Mouse (Mus musculus) hindbrain, postnatal 0 days (tissue): ENCODE results near the gene Hist1h2be. TPM values are rescaled to one million over a fixed set of nuclear protein-coding genes. Genes with fewer than 3 reads are reported as not detected.
"Not testable (repeated sequence)": the region's sequence is repeated elsewhere in the genome, so short reads cannot be mapped to it uniquely, and the experiment has no call there.

Experiments
- ATAC-seq: fragments of 200-750 bp; cut with Nextera tagmentation; 2 replicates; pipeline ENCODE4 v1.8.0; 2017; ENCODE audit warnings: mild to moderate bottlenecking, moderate TSS enrichment, moderate library complexity
- DNase-seq: peaks from one replicate; pipeline ENCODE4 v3.0.0-alpha.2; 2015; ENCODE audit warnings: low spot score
- H3K27ac ChIP-seq: fragments of 300-500 bp; sonication (generic); 2 replicates; pipeline ENCODE4 v1.5.1; 2014; ENCODE audit warnings: mild to moderate bottlenecking
- H3K27me3 ChIP-seq: fragments of 300-500 bp; sonication (generic); 2 replicates; pipeline ENCODE4 v1.6.1; 2014; ENCODE audit warnings: low read length, mixed read lengths; ENCODE audit not compliant: insufficient read depth
- H3K36me3 ChIP-seq: fragments of 300-500 bp; sonication (generic); 2 replicates; pipeline ENCODE4 v1.6.1; 2014; ENCODE audit warnings: low read length, mixed read lengths; ENCODE audit not compliant: insufficient read depth
- H3K4me1 ChIP-seq: fragments of 300-500 bp; sonication (generic); 2 replicates; pipeline ENCODE4 v1.6.1; 2014; ENCODE audit warnings: antibody characterized with exemption, low read length, mixed read lengths; ENCODE audit not compliant: insufficient read depth
- H3K4me2 ChIP-seq: fragments of 300-500 bp; sonication (generic); 2 replicates; pipeline ENCODE4 v1.6.1; 2014; ENCODE audit warnings: low read depth, mild to moderate bottlenecking, low read length, moderate library complexity, mixed read lengths
- H3K4me3 ChIP-seq: fragments of 300-500 bp; sonication (generic); 2 replicates; pipeline ENCODE4 v1.5.1; 2014; ENCODE audit warnings: low read length
- H3K9ac ChIP-seq: fragments of 300-500 bp; sonication (generic); replicated peaks from 2 replicates; pipeline ENCODE4 v1.6.1; 2014; ENCODE audit warnings: mild to moderate bottlenecking, low read length, moderate library complexity, mixed read lengths
- H3K9me3 ChIP-seq: fragments of 300-500 bp; sonication (generic); 2 replicates; pipeline ENCODE4 v1.6.1; 2016; ENCODE audit warnings: low read length, mixed read lengths
- CTCF ChIP-seq: IDR thresholded peaks from 2 replicates; pipeline ENCODE4 v1.5.1; 2016; ENCODE audit warnings: antibody characterized with exemption, control low read depth, low read depth
- WGBS: fragments of 180-500 bp; shearing (Covaris S2); extraction: QIAGEN DNeasy Blood & Tissue Kit; methylation state at CpG from one replicate; pipeline ENCODE4 v1.1.7; 2014; 5-methylcytosine and 5-hydroxymethylcytosine counted together
- polyA plus RNA-seq: library from polyadenylated mRNA; unstranded; fragments of >200 nt; fragmentation: Nextera tagmentation; extraction: Ambion mirVana; gene quantifications from 2 replicates; pipeline ENCODE4 v1.2.1, GENCODE M21; 2015
- total RNA-seq: library from RNA; depleted of rRNA; stranded (reverse); fragments of >200 nt; gene quantifications from 2 replicates; pipeline ENCODE4 v1.2.3, GENCODE M21; 2014

The Hist1h2be gene
- total and polyA plus RNA-seq, 2 experiments from 2014 or later = 0.41 to 304 TPM

- DNase-seq (no peak), ATAC-seq (no peak)
Observed at GRCm38 (mm10) chr13:23592614-23593013, 28.3 kb downstream of the Hist1h2be start.

GRCm38 (mm10) chr13:23591886-23592285, 29.0 kb downstream of the Hist1h2be start:
- 92% methylated on average over 7 of the region's 7 CpGs for WGBS
- not testable (repeated sequence) for H3K27ac ChIP-seq, ATAC-seq

More at GRCm38 (mm10) chr13:23592614-23593013, 28.3 kb downstream of the Hist1h2be start:
- Histone ChIP-seq H3K36me3 (no peaks in the 10 kb centered on the region), H3K9me3 (no peaks in the 10 kb centered on the region), H3K4me3 (no peak overlapping the region), H3K9ac (no peak overlapping the region), H3K27ac (no peak overlapping the region), H3K27me3 (no peaks in the 10 kb centered on the region), H3K4me2 (no peak overlapping the region), H3K4me1 (no peaks in the 10 kb centered on the region)
- WGBS = 63% methylated on average over 7 of the region's 7 CpGs
- no peak for TF ChIP-seq CTCF

DNA sequence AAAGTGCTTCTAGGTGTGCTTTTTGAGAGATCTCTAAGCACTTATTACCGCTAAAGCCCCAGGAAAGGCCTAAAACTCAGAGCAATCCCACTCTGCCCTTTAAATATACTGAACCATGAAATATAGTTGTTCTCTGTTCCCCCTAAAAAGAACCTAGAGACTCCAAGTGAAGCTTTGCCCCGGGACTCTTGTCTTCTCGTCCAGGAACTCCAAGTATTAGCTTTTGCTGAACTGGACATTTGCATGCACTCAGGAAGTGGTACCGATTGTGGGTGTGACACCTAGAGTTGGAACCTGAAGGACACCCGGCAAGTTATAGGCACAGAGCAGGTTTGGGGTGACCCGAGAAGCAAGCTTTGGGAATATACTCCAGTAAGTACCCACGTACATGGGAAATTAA, 29.7 kb downstream of the Hist1h2be start:
- no peaks in the 10 kb centered on the region for H3K4me1 ChIP-seq
- no peak for TF ChIP-seq CTCF
- H3K27ac ChIP-seq = no peak overlapping the region
- no peaks in the 10 kb centered on the region for H3K9me3 ChIP-seq
- no peaks in the 10 kb centered on the region for H3K36me3 ChIP-seq
- ATAC-seq (no peak), DNase-seq (no peak)
- H3K4me2 ChIP-seq = no peak overlapping the region
- H3K27me3 ChIP-seq = no peaks in the 10 kb centered on the region
- H3K4me3 ChIP-seq = no peak overlapping the region
- 95% methylated on average over 7 of the region's 7 CpGs for WGBS
- H3K9ac ChIP-seq = no peak overlapping the region

More at GRCm38 (mm10) chr13:23591886-23592285, 29.0 kb downstream of the Hist1h2be start:
- H3K27me3 ChIP-seq, H3K4me1 ChIP-seq, H3K36me3 ChIP-seq, H3K4me2 ChIP-seq, H3K9ac ChIP-seq, H3K9me3 ChIP-seq, DNase-seq, H3K4me3 ChIP-seq: not testable (repeated sequence)

- Histone ChIP-seq H3K4me1 (peaks cover 6% of the 10 kb centered on the region; the same call in 1 of the 2 replicates), H3K4me3 (peak overlapping the region; percentile 49), H3K9me3 (no peaks in the 10 kb centered on the region), H3K4me2 (peak overlapping the region; percentile 94), H3K9ac (peak overlapping the region; percentile 21; the same call in 1 of the 2 replicates), H3K36me3 (no peaks in the 10 kb centered on the region), H3K27me3 (no peaks in the 10 kb centered on the region), H3K27ac (peak overlapping the region; percentile 67; the same call in 1 of the 2 replicates)
- TF ChIP-seq CTCF = no peak
- WGBS = 0% methylated on average over 1 of the region's 1 CpGs
- ATAC-seq = no peak
- no peak for DNase-seq
Observed at GRCm38 (mm10) chr13:23586940-23587225, 34.0 kb downstream of the Hist1h2be start.

DNA sequence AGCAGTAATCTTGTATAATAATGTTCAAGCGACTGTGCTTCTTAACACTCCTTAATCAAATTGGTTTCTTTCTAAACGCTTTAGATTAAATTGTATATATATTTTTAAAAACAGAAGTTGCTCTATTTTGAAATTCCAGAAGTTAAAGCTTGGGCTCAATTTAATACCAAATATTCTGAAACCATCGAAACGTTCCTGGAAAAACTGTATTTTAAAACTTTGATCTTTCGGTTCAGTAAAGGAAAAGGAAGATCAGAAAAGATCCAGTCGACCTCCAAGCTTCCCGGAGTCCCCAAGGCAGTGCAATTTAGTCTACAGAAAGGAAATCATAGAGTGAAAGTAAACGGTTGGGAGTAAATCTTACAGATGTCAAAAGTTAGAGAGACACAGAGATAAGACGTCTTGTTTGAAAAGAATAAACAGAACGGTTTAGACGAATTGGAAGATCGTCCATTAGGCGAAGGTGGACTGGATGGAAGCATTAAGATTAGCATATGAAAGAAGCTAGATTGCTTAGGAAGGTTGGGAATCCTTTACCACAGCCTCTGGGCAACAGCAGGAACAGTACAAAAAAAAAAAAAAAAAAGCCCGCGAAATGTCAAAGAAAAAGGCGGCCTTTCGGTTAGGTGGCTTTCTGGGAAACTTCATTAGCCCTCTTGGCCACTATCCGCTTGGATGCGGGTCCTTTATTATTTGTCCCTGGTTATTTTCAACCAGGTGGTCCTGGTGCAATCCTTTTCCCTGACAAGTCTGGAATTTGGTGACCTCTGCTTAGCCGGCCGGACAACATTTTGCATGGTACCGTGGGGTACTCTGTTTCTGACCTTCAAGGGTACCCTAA, 34.6 kb downstream of the Hist1h2be start:
- Histone ChIP-seq H3K9ac (peak overlapping the region; percentile 21), H3K4me1 (peaks cover 8% of the 10 kb centered on the region; the same call in 1 of the 2 replicates), H3K36me3 (no peaks in the 10 kb centered on the region), H3K27me3 (no peaks in the 10 kb centered on the region), H3K4me3 (peak overlapping the region; percentile 49), H3K9me3 (no peaks in the 10 kb centered on the region), H3K4me2 (peak overlapping the region; percentile 94), H3K27ac (peak overlapping the region; percentile 67)
- peak; percentile 24 for DNase-seq
- no peak for ATAC-seq
- no peak for TF ChIP-seq CTCF
- WGBS = 1% methylated on average over 22 of the region's 22 CpGs

DNA sequence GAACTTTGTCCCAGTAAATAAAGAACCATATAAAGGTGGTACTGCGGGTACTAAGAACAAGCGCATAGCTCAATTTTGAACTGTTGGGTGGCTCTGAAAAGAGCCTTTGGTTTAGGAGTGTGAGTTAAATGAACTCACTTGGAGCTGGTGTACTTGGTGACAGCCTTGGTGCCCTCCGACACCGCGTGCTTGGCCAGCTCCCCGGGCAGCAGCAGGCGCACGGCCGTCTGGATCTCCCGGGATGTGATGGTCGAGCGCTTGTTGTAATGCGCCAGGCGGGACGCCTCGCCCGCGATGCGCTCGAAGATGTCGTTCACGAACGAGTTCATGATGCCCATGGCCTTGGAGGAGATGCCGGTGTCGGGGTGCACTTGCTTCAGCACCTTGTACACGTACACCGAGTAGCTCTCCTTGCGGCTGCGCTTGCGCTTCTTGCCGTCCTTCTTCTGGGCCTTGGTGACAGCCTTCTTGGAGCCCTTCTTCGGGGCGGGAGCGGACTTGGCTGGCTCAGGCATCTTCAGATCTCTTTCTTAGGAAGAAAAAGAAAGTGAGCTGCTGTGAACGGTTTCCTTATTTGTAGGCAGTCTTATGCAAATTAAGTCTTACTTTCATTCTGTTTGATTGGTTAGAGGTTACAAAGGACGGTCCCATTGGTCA, 35.4 kb downstream of the Hist1h2be start:
- Histone ChIP-seq H3K9ac (peak overlapping the region; percentile 68), H3K4me3 (peak overlapping the region; percentile 49), H3K27ac (peak overlapping the region; percentile 92), H3K4me2 (peak overlapping the region; percentile 94)
- peak; percentile 89 for ATAC-seq
- not testable (repeated sequence) for H3K9me3 ChIP-seq, H3K27me3 ChIP-seq, H3K4me1 ChIP-seq, H3K36me3 ChIP-seq
- under 1% methylated on average over 18 of the region's 36 CpGs for WGBS
- peak; percentile 91 for DNase-seq
